Mouse (Mus musculus): ENCODE results near the gene Abcc2. TPM values are rescaled to one million over a fixed set of nuclear protein-coding genes. Genes with fewer than 3 reads are reported as not detected.
A peak's percentile ranks its signal among the peaks of the same experiment; 100 is the strongest.

Gene Abcc2
- polyA plus RNA-seq, 1 experiment from 2014 or later = not detected

DNA sequence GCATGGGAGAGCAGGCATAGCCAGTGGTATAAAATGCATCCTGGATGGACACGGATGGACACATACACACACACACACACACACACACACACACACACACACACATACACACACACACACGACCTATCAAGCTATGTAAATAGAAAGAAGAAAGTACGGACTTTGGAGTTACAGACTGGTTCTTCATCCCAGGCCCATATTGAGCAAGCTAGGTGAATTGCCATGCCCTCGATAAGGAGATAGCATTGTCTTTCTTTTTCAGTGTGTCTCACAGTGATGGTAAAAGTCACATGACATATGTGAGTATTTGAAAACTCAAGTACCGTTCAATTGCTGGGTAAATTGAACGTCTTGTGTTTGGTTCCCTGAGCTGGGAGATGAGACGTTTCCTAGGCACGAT lies 44.9 kb downstream of the Abcc2 start:
- H3K4me2 ChIP-seq = no peak overlapping the region

DNA sequence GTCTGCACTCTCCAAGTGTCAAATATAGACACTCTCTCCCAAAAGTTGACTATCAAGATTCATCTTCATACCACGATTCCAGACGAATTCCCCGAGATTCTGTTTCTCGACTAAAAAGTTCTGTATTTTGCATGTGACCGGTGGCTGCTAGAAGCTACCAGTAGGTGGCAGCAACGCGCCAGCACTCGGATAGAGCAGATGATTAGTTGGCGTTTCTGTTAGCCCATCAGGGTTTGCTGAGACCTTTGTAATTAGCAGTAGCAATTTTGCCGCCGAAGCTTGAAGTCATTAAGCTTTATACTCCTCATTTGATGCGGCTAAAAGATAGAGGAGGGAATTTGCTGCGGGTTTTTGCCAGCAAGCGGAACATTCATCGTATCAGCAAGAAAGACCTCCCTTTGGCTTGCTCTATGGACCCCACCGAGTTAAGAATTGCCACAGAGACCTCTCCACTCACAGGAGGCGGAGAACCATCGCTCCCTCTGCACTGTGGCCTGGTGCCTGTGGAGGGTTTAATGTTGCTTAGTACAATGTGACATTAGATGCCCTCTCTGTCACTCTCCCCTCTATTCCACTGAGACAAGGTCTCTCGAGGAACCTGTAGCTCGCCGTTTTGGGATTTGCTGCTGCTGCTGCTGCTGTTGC lies 50.6 kb downstream of the Abcc2 start:
- WGBS = 30% methylated on average over 21 of the region's 21 CpGs

More for the DNA sequence above, 44.9 kb downstream of the Abcc2 start:
- Histone ChIP-seq H3K36me3 (replicated peaks) (no peaks in the 10 kb centered on the region), H3K9ac (no peak overlapping the region), H3K27me3 (no peaks in the 10 kb centered on the region), H3K4me3 (replicated peaks) (no peak overlapping the region), H3K27ac (no peak overlapping the region), H3K9me3 (no peaks in the 10 kb centered on the region), H3K4me1 (no peaks in the 10 kb centered on the region)
- 82% methylated on average over 8 of the region's 8 CpGs for WGBS
- no peak for ATAC-seq (ENCODE audit: low FRiP score)

GRCm38 (mm10) chr19:43843184-43843583 lies 61.2 kb downstream of the Abcc2 start:
- Histone ChIP-seq H3K27me3 (no peaks in the 10 kb centered on the region), H3K4me2 (no peak overlapping the region), H3K9ac (no peak overlapping the region), H3K27ac (no peak overlapping the region), H3K4me1 (no peaks in the 10 kb centered on the region), H3K4me3 (replicated peaks) (no peak overlapping the region), H3K9me3 (no peaks in the 10 kb centered on the region), H3K36me3 (replicated peaks) (peaks cover 32% of the 10 kb centered on the region)
- ATAC-seq (ENCODE audit: low FRiP score) = no peak
- 91% methylated on average over 9 of the region's 9 CpGs for WGBS

More for the DNA sequence above, 50.6 kb downstream of the Abcc2 start:
- no peak overlapping the region for H3K9ac ChIP-seq
- H3K4me3 ChIP-seq (replicated peaks) = no peak overlapping the region
- H3K4me1 ChIP-seq = no peaks in the 10 kb centered on the region
- no peaks in the 10 kb centered on the region for H3K36me3 ChIP-seq (replicated peaks)
- H3K27me3 ChIP-seq = no peaks in the 10 kb centered on the region
- ATAC-seq (ENCODE audit: low FRiP score) = no peak
- H3K27ac ChIP-seq = no peak overlapping the region
- peak overlapping the region; percentile 28 for H3K4me2 ChIP-seq
- no peaks in the 10 kb centered on the region for H3K9me3 ChIP-seq

DNA sequence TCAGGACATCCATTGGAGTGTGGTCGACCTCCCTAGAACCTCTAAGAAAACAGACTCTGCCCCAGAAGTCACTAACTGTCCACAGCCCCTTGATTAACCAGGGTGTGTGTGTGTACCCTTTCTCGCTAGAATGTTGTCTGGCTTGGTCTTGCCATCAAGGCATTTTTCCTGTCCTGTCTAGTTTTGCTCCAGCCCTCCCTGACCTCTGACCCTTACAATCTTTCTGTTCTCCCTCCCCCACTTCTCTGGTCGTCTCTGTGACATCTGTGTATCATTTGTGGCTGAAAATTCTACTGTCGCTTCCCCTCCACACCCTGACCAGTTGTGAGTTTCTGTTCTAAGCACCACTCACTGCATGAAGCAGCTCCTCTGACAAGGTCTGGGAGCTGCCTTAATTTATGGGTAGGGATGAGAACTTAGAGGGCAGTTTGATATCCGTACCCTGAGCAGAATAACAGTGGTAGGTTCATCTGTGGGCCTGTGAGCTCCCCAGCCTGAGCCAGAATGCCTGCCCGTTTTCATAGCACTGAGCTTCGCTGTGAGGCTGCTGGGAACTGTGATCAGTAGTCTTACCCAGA lies 63.4 kb downstream of the Abcc2 start:
- no peaks in the 10 kb centered on the region for H3K4me1 ChIP-seq
- no peak overlapping the region for H3K4me2 ChIP-seq
- no peak overlapping the region for H3K4me3 ChIP-seq (replicated peaks)
- H3K27me3 ChIP-seq = no peaks in the 10 kb centered on the region
- H3K9me3 ChIP-seq = no peaks in the 10 kb centered on the region
- 67% methylated on average over 7 of the region's 7 CpGs for WGBS
- H3K36me3 ChIP-seq (replicated peaks) = peaks cover 54% of the 10 kb centered on the region
- no peak overlapping the region for H3K9ac ChIP-seq
- no peak for ATAC-seq (ENCODE audit: low FRiP score)
- no peak overlapping the region for H3K27ac ChIP-seq

GRCm38 (mm10) chr19:43847056-43847455 lies 65.1 kb downstream of the Abcc2 start:
- Histone ChIP-seq H3K4me1 (no peaks in the 10 kb centered on the region), H3K9me3 (no peaks in the 10 kb centered on the region), H3K27me3 (no peaks in the 10 kb centered on the region), H3K4me3 (replicated peaks) (no peak overlapping the region), H3K36me3 (replicated peaks) (peaks cover 69% of the 10 kb centered on the region), H3K27ac (no peak overlapping the region), H3K4me2 (no peak overlapping the region), H3K9ac (no peak overlapping the region)
- ATAC-seq (ENCODE audit: low FRiP score) = no peak
- 89% methylated on average over 15 of the region's 15 CpGs for WGBS

DNA sequence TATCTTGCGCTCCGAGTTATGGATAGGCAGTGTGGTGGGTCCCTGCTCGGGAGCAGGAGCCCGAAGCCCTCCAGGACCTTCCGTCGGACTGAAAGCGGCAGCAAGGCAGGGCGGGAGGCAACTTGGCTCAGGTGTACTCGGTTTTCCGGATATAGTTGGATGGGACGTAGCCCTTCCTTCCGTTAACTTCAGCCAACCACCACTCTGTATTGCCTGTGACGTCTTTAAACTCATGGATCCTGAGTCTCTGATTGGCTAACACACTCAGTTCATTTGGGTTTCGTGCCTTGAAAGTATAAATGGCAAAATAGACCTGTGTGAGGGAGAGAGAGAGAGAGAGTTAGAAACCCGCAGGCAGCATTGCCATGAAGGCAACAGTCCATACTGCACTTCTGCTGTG lies 66.0 kb downstream of the Abcc2 start:
- H3K4me3 ChIP-seq (replicated peaks) = no peak overlapping the region
- H3K4me1 ChIP-seq = no peaks in the 10 kb centered on the region
- H3K36me3 ChIP-seq (replicated peaks) = peaks cover 75% of the 10 kb centered on the region
- 95% methylated on average over 15 of the region's 15 CpGs for WGBS
- H3K4me2 ChIP-seq = no peak overlapping the region
- H3K27me3 ChIP-seq = no peaks in the 10 kb centered on the region
- H3K9ac ChIP-seq = no peak overlapping the region
- H3K9me3 ChIP-seq = no peaks in the 10 kb centered on the region
- H3K27ac ChIP-seq = no peak overlapping the region
- no peak for ATAC-seq (ENCODE audit: low FRiP score)

DNA sequence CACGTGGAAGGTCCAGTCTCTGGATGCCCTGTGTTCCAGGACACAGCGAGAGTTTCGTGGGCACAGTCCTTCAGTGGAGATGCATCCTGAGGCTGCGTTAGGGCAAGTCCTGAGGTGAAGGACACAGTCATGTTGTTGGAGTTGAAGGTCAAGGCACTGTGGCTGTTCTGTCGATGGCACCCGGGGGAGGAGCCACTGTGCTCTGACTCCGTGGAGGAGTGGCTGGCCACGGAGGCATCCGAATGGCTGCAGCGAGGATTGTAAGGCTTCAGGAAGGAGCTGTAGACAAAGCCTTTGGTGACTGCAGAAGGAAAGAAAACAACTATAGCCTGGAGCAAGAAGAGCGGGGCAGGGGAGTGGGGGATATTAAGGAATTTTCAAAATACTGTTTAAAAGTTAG lies 68.0 kb downstream of the Abcc2 start:
- Histone ChIP-seq H3K36me3 (replicated peaks) (peaks cover 91% of the 10 kb centered on the region), H3K4me2 (no peak overlapping the region), H3K27me3 (no peaks in the 10 kb centered on the region), H3K4me3 (replicated peaks) (no peak overlapping the region), H3K9ac (no peak overlapping the region), H3K27ac (no peak overlapping the region), H3K9me3 (no peaks in the 10 kb centered on the region), H3K4me1 (no peaks in the 10 kb centered on the region)
- no peak for ATAC-seq (ENCODE audit: low FRiP score)
- WGBS = 92% methylated on average over 11 of the region's 11 CpGs

- H3K27me3 ChIP-seq = no peaks in the 10 kb centered on the region
- no peak for ATAC-seq (ENCODE audit: low FRiP score)
- H3K9ac ChIP-seq = no peak overlapping the region
- no peak overlapping the region for H3K4me3 ChIP-seq (replicated peaks)
- no peak overlapping the region for H3K4me2 ChIP-seq
- WGBS = 89% methylated on average over 21 of the region's 21 CpGs
- peaks cover 95% of the 10 kb centered on the region for H3K36me3 ChIP-seq (replicated peaks)
- no peak overlapping the region for H3K27ac ChIP-seq
- H3K9me3 ChIP-seq = no peaks in the 10 kb centered on the region
- H3K4me1 ChIP-seq = no peaks in the 10 kb centered on the region
Measured at GRCm38 (mm10) chr19:43851996-43852630, 70.1 kb downstream of the Abcc2 start.

DNA sequence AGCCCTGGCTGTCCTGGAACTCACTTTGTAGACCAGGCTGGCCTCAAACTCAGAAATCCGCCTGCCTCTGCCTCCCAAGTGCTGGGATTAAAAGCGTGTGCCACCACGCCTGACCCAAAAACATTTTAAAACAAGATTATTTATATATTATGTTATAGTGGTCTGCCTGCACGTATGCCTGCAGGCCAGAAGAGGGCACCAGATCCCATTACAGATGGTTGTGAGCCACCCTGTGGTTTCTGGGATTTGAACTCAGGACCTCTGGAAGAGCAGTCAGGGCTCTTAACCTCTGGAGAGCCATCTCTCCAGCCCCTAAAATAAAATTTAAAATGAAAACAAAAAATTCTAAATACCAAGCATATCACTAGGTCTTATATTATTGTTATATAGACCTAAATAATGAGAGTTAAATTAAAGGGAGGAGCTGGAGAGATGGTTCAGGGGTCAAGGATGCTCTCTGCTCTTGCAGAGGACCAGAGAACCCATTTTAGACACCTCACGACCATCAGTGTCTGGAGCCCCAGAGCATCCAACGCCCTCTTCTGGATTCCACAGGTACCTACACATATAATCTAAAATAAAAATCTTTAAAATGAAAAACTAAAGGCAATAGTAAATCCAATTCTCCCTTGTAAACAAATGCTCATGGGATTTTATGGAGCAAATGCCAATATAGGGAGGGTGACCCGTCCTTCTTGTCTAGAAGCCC lies 71.0 kb downstream of the Abcc2 start:
- Histone ChIP-seq H3K9ac (no peak overlapping the region), H3K4me3 (replicated peaks) (no peak overlapping the region), H3K4me2 (no peak overlapping the region), H3K36me3 (replicated peaks) (peaks cover 91% of the 10 kb centered on the region), H3K4me1 (no peaks in the 10 kb centered on the region), H3K27ac (no peak overlapping the region), H3K9me3 (no peaks in the 10 kb centered on the region), H3K27me3 (no peaks in the 10 kb centered on the region)
- ATAC-seq (ENCODE audit: low FRiP score) = no peak
- 74% methylated on average over 7 of the region's 7 CpGs for WGBS

- no peak overlapping the region for H3K9ac ChIP-seq
- no peak overlapping the region for H3K27ac ChIP-seq
- H3K27me3 ChIP-seq = no peaks in the 10 kb centered on the region
- WGBS = 85% methylated on average over 6 of the region's 6 CpGs
- H3K4me3 ChIP-seq (replicated peaks) = no peak overlapping the region
- H3K9me3 ChIP-seq = 0 out of 2 replicates have a peak, but pooled peaks cover 8% of the 10 kb centered on the region
- no peak overlapping the region for H3K4me2 ChIP-seq
- H3K4me1 ChIP-seq = no peaks in the 10 kb centered on the region
- ATAC-seq (ENCODE audit: low FRiP score) = no peak
- peaks cover 91% of the 10 kb centered on the region for H3K36me3 ChIP-seq (replicated peaks)
Measured at GRCm38 (mm10) chr19:43857347-43857746, 75.4 kb downstream of the Abcc2 start.

- H3K36me3 ChIP-seq (replicated peaks) = peaks cover 95% of the 10 kb centered on the region
- H3K27me3 ChIP-seq = no peaks in the 10 kb centered on the region
- no peak overlapping the region for H3K4me3 ChIP-seq (replicated peaks)
- no peak overlapping the region for H3K9ac ChIP-seq
- no peak for ATAC-seq (ENCODE audit: low FRiP score)
- no peaks in the 10 kb centered on the region for H3K4me1 ChIP-seq
- no peak overlapping the region for H3K4me2 ChIP-seq
- WGBS = 92% methylated on average over 4 of the region's 4 CpGs
- H3K27ac ChIP-seq = no peak overlapping the region
- no peaks in the 10 kb centered on the region for H3K9me3 ChIP-seq
Measured at GRCm38 (mm10) chr19:43870418-43870817, 88.4 kb downstream of the Abcc2 start.

GRCm38 (mm10) chr19:43874351-43874750 lies 92.4 kb downstream of the Abcc2 start:
- no peak overlapping the region for H3K4me2 ChIP-seq
- H3K9ac ChIP-seq = no peak overlapping the region
- no peak overlapping the region for H3K27ac ChIP-seq
- H3K4me1 ChIP-seq = peaks cover 38% of the 10 kb centered on the region
- H3K4me3 ChIP-seq (replicated peaks) = no peak overlapping the region
- WGBS = 94% methylated on average over 11 of the region's 11 CpGs
- H3K27me3 ChIP-seq = no peaks in the 10 kb centered on the region
- no peaks in the 10 kb centered on the region for H3K9me3 ChIP-seq
- ATAC-seq (ENCODE audit: low FRiP score) = no peak
- peaks cover 56% of the 10 kb centered on the region for H3K36me3 ChIP-seq (replicated peaks)

Measured in forebrain, embryonic 12.5 days (tissue).